Mouse (Mus musculus) testis, adult 10 weeks (tissue): ENCODE results near the gene Vmn2r77. TPM values are rescaled to one million over a fixed set of nuclear protein-coding genes. Genes with fewer than 3 reads are reported as not detected.

Source experiments
- polyA plus RNA-seq: library from polyadenylated mRNA; stranded (reverse); fragments of 350-450 nt; fragmentation: Illumina TruSeq; extraction: RNeasy Lipid Tissue Mini Kit (QIAGEN cat#74804); gene quantifications from one replicate; pipeline ENCODE4 v1.2.3, GENCODE M21; 2014; ENCODE audit warnings: low read depth, low replicate concordance

The Vmn2r77 gene
- polyA plus RNA-seq, result not detected

GRCm38 (mm10) chr7:86794727-86795126, at the start of gene Vmn2r77:
Gene Vmn2r77 (plus strand): TSS chr7:86795027.

GRCm38 (mm10) chr7:86775617-86776325, 19.1 kb upstream of the Vmn2r77 start, which contains the start of gene Folh1:
Gene Folh1 (minus strand): TSS chr7:86775943.

Other genes with a start within 250 kb of the Vmn2r77 start
- not detected for gene Olfr295, start 211.2 kb upstream of the Vmn2r77 start, polyA plus RNA-seq
- gene Olfr294, start 178.4 kb upstream of the Vmn2r77 start, polyA plus RNA-seq, result not detected
- gene Olfr293, start 146.0 kb upstream of the Vmn2r77 start, polyA plus RNA-seq, result not detected
- gene Olfr292, start 106.7 kb upstream of the Vmn2r77 start, polyA plus RNA-seq, result not detected
- 9.8 TPM for gene Folh1, start 19.1 kb upstream of the Vmn2r77 start, polyA plus RNA-seq
- 0.14 TPM for gene Vmn2r78, start 120.1 kb downstream of the Vmn2r77 start, polyA plus RNA-seq
- gene Vmn2r79, start 201.1 kb downstream of the Vmn2r77 start, polyA plus RNA-seq, result not detected